Mouse (Mus musculus): ENCODE measurements around the gene Atf4. TPM values are rescaled to one million over a fixed set of nuclear protein-coding genes. Genes with fewer than 3 reads are reported as not detected.

The Atf4 gene
- total and polyA plus RNA-seq, 2 experiments from 2014 or later: 107 to 151 TPM

- 77% methylated on average over 12 of the region's 12 CpGs for WGBS
- Histone ChIP-seq H3K9me3 (ENCODE audit: low read length) (no peaks in the 10 kb centered on the region), H3K36me3 (ENCODE audit: insufficient read depth, low read length) (0 out of 2 replicates have a peak, but pooled peaks cover 3% of the 10 kb centered on the region), H3K4me2 (ENCODE audit: low read depth, low read length, poor library complexity, severe bottlenecking) (no peak overlapping the region), H3K27ac (ENCODE audit: low read depth, low read length) (no peak overlapping the region), H3K27me3 (ENCODE audit: insufficient read depth, low read length) (no peaks in the 10 kb centered on the region), H3K9ac (replicated peaks; ENCODE audit: low read length, poor library complexity, severe bottlenecking) (no peak overlapping the region), H3K4me1 (ENCODE audit: insufficient read depth, low read length) (no peaks in the 10 kb centered on the region), H3K4me3 (ENCODE audit: low read depth, low read length) (no peak overlapping the region)
- TF ChIP-seq CTCF (IDR thresholded peaks at IDR 0.05): no peak
- no peak for ATAC-seq (ENCODE audit: low FRiP score)
- no peak for DNase-seq (ENCODE audit: low spot score)
Observed at GRCm38 (mm10) chr15:80304188-80304587, 49.2 kb downstream of the Atf4 start.

DNA sequence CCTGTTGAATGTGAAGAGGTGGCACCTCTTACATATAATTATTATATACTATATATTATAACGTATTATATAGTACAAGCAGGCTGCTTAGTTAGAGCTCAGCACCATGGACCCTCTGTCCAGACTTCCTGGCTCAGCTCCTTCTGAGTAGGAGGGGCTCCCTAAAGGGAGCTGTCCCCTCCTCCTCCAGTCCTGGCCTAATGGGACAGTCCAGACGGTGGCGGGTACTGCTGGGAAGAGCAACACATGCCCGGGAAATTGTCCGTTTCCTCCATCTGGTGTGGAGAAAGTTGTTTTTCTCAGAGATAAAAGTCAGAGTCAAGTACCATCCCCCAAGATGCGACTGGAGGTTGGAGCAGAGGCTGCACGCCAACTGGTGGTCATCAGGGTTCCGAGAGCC is 51.2 kb downstream of the Atf4 start:
- Histone ChIP-seq H3K9me3 (ENCODE audit: low read length) (no peaks in the 10 kb centered on the region), H3K4me3 (ENCODE audit: low read depth, low read length) (no peak overlapping the region), H3K36me3 (ENCODE audit: insufficient read depth, low read length) (0 out of 2 replicates have a peak, but pooled peaks cover 3% of the 10 kb centered on the region), H3K4me2 (ENCODE audit: low read depth, low read length, poor library complexity, severe bottlenecking) (no peak overlapping the region), H3K9ac (replicated peaks; ENCODE audit: low read length, poor library complexity, severe bottlenecking) (no peak overlapping the region), H3K27ac (ENCODE audit: low read depth, low read length) (no peak overlapping the region), H3K27me3 (ENCODE audit: insufficient read depth, low read length) (no peaks in the 10 kb centered on the region), H3K4me1 (ENCODE audit: insufficient read depth, low read length) (no peaks in the 10 kb centered on the region)
- 74% methylated on average over 8 of the region's 8 CpGs for WGBS
- DNase-seq (ENCODE audit: low spot score) (no peak), ATAC-seq (ENCODE audit: low FRiP score) (no peak)
- no peak for TF ChIP-seq CTCF (IDR thresholded peaks at IDR 0.05)

Other genes starting within 250 kb of the Atf4 start
- gene Pdgfb, start 240.2 kb upstream of the Atf4 start, total RNA-seq (2014; rRNA removed): 20.5 and 24.4 TPM in 2 replicates
- 8.7 and 9.2 TPM in 2 replicates for gene Pdgfb, start 240.2 kb upstream of the Atf4 start, polyA plus RNA-seq (2015; fragmentation: Nextera tagmentation; extraction: Ambion mirVana)
- gene Syngr1, start 163.8 kb upstream of the Atf4 start, total RNA-seq (2014; rRNA removed): 162 and 220 TPM in 2 replicates
- 81.5 and 88.5 TPM in 2 replicates for gene Syngr1, start 163.8 kb upstream of the Atf4 start, polyA plus RNA-seq (2015; fragmentation: Nextera tagmentation; extraction: Ambion mirVana)
- 511 and 632 TPM in 2 replicates for gene Rpl3, start 163.3 kb upstream of the Atf4 start, total RNA-seq (2014; rRNA removed)
- gene Rpl3, start 163.3 kb upstream of the Atf4 start, polyA plus RNA-seq (2015; fragmentation: Nextera tagmentation; extraction: Ambion mirVana): 500 and 515 TPM in 2 replicates
- gene Tab1, start 122.1 kb upstream of the Atf4 start, total RNA-seq (2014; rRNA removed): 43.5 and 58.5 TPM in 2 replicates
- gene Tab1, start 122.1 kb upstream of the Atf4 start, polyA plus RNA-seq (2015; fragmentation: Nextera tagmentation; extraction: Ambion mirVana): 23.6 and 27.9 TPM in 2 replicates
- 101 and 103 TPM in 2 replicates for gene Mgat3, start 81.5 kb upstream of the Atf4 start, total RNA-seq (2014; rRNA removed)
- 13.3 and 14.4 TPM in 2 replicates for gene Mgat3, start 81.5 kb upstream of the Atf4 start, polyA plus RNA-seq (2015; fragmentation: Nextera tagmentation; extraction: Ambion mirVana)
- gene Mief1, start 21.2 kb upstream of the Atf4 start, total RNA-seq (2014; rRNA removed): 46.3 and 47.2 TPM in 2 replicates
- 19.4 and 21.9 TPM in 2 replicates for gene Mief1, start 21.2 kb upstream of the Atf4 start, polyA plus RNA-seq (2015; fragmentation: Nextera tagmentation; extraction: Ambion mirVana)
- gene AC140267.1, start 19.3 kb upstream of the Atf4 start, total RNA-seq (2014; rRNA removed): not detected in 2 replicates
- 5.1 and 5.6 TPM in 2 replicates for gene AC140267.1, start 19.3 kb upstream of the Atf4 start, polyA plus RNA-seq (2015; fragmentation: Nextera tagmentation; extraction: Ambion mirVana)
- 34.5 and 43.8 TPM in 2 replicates for gene Rps19bp1, start 9.1 kb downstream of the Atf4 start, total RNA-seq (2014; rRNA removed)
- gene Rps19bp1, start 9.1 kb downstream of the Atf4 start, polyA plus RNA-seq (2015; fragmentation: Nextera tagmentation; extraction: Ambion mirVana): 86.9 and 87.1 TPM in 2 replicates
- gene Cacna1i, start 32.1 kb downstream of the Atf4 start, total RNA-seq (2014; rRNA removed): 14.6 and 23.2 TPM in 2 replicates
- 0.65 and 1.1 TPM in 2 replicates for gene Cacna1i, start 32.1 kb downstream of the Atf4 start, polyA plus RNA-seq (2015; fragmentation: Nextera tagmentation; extraction: Ambion mirVana)

Data from midbrain, postnatal 0 days (tissue).